Mouse (Mus musculus) midbrain, embryonic 15.5 days (tissue): ENCODE data around the gene Nup43. TPM values are rescaled to one million over a fixed set of nuclear protein-coding genes. Genes with fewer than 3 reads are reported as not detected.
"Not testable (repeated sequence)": the region's sequence is repeated elsewhere in the genome, so short reads cannot be mapped to it uniquely, and the experiment has no call there.

Experiments used
- ATAC-seq: fragments of 200-750 bp; cut with Nextera tagmentation; replicated peaks from 2 replicates; pipeline ENCODE4 v1.8.0; 2017; ENCODE audit warnings: moderate TSS enrichment
- H3K27ac ChIP-seq: fragments of 300-500 bp; sonication (generic); 2 replicates; pipeline ENCODE4 v1.5.1; 2015; ENCODE audit warnings: mild to moderate bottlenecking, inconsistent platforms
- H3K27me3 ChIP-seq: fragments of 300-500 bp; sonication (generic); replicated peaks from 2 replicates; pipeline ENCODE4 v1.6.1; 2015; ENCODE audit warnings: inconsistent platforms
- H3K36me3 ChIP-seq: fragments of 300-500 bp; sonication (generic); replicated peaks from 2 replicates; pipeline ENCODE4 v1.6.1; 2015; ENCODE audit warnings: inconsistent platforms
- H3K4me1 ChIP-seq: fragments of 300-500 bp; sonication (generic); 2 replicates; pipeline ENCODE4 v1.6.1; 2015; ENCODE audit warnings: inconsistent platforms
- H3K4me2 ChIP-seq: fragments of 300-500 bp; sonication (generic); 2 replicates; pipeline ENCODE4 v1.6.1; 2015; ENCODE audit warnings: inconsistent platforms, mild to moderate bottlenecking, moderate library complexity
- H3K4me3 ChIP-seq: fragments of 300-500 bp; sonication (generic); 2 replicates; pipeline ENCODE4 v1.5.1; 2015; ENCODE audit warnings: mild to moderate bottlenecking, inconsistent platforms
- H3K9ac ChIP-seq: fragments of 300-500 bp; sonication (generic); 2 replicates; pipeline ENCODE4 v1.6.1; 2015; ENCODE audit warnings: mild to moderate bottlenecking, inconsistent platforms
- H3K9me3 ChIP-seq: fragments of 300-500 bp; sonication (generic); 2 replicates; pipeline ENCODE4 v1.6.1; 2016; ENCODE audit warnings: inconsistent platforms
- WGBS: fragments of 180-500 bp; shearing (Covaris S2); methylation state at CpG from one replicate; pipeline ENCODE4 v1.1.7; 2015; ENCODE audit warnings: mixed read lengths; 5-methylcytosine and 5-hydroxymethylcytosine counted together
- polyA plus RNA-seq: library from polyadenylated mRNA; unstranded; fragments of >200 nt; fragmentation: Nextera tagmentation; extraction: Ambion mirVana; gene quantifications from 2 replicates; pipeline ENCODE4 v1.2.1, GENCODE M21; 2015

Gene Nup43
- 32.9 and 35.0 TPM in 2 replicates for polyA plus RNA-seq

DNA sequence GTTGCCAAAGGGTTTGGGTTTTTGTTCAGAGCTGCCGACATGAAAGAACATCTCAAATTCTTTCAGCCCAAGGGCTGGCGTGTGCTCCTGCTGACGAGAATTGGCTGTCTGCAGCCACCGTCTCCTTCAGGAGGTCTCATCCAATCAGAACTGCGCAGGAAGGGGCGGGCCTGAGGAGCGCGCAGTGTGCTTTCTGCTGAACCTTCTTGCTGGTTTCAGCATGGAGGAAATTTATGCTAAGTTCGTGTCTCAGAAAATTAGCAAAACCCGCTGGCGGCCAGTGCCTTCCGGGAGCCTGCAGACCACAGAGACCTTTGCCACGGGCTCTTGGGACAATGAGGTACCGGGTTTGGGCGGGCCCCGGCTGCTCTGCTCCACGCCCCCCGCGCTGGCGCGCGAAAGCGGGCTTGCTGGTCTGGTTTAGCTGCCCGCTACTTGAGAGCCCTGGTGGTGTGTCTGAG is at the start of gene Nup43:
Gene Nup43, plus strand, starts transcription at position 162 of the 461 bp plus-strand sequence.
- Histone ChIP-seq H3K9me3 (no peaks in the 10 kb centered on the region), H3K4me3 (peak within 1 kb of the TSS; percentile 83), H3K27me3 (no peaks in the 10 kb centered on the region), H3K9ac (peak within 1 kb of the TSS; percentile 62), H3K4me2 (peak within 1 kb of the TSS; percentile 63), H3K27ac (peak within 1 kb of the TSS; percentile 73), H3K4me1 (peaks cover 17% of the 10 kb centered on the region), H3K36me3 (peaks cover 7% of the 10 kb centered on the region; the same call in 1 of the 2 replicates)
- WGBS, result 1% methylated on average over 24 of the region's 24 CpGs
- ATAC-seq, result peak; percentile 89

GRCm38 (mm10) chr10:7617556-7617955 is 49.7 kb upstream of the Nup43 start:
- not testable (repeated sequence) for ATAC-seq, H3K27ac ChIP-seq, H3K4me3 ChIP-seq, H3K9me3 ChIP-seq, H3K27me3 ChIP-seq, H3K36me3 ChIP-seq, H3K9ac ChIP-seq, H3K4me1 ChIP-seq, H3K4me2 ChIP-seq
- 29% methylated on average over 3 of the region's 3 CpGs for WGBS

DNA sequence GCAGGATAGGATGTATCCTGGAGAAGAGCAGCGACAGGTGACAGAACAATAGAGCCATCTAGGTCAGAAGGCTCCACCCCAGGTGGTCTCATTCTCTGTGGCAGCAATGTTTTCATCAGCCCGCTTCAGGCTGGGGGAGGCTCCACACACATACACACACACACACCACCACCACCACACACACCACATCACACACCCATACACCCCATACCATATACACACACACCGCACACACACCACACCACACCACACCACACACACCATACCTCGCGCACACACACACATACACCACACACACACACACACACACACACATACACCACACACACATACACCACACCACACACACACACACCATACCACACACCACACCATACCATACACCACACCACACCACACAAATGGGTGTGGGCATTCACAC is 47.5 kb upstream of the Nup43 start:
- Histone ChIP-seq H3K27me3 (no peaks in the 10 kb centered on the region), H3K4me1 (no peaks in the 10 kb centered on the region), H3K9ac (no peak overlapping the region), H3K27ac (no peak overlapping the region), H3K9me3 (peaks cover under 1% of the 10 kb centered on the region), H3K4me2 (no peak overlapping the region), H3K36me3 (peaks cover 2% of the 10 kb centered on the region; the same call in 1 of the 2 replicates), H3K4me3 (no peak overlapping the region)
- WGBS, result 66% methylated on average over 3 of the region's 5 CpGs
- peak; percentile 58; the same call in 1 of the 2 replicates for ATAC-seq

GRCm38 (mm10) chr10:7620723-7621122 is 46.6 kb upstream of the Nup43 start:
- H3K36me3 ChIP-seq, result no peaks in the 10 kb centered on the region; the same call in 1 of the 2 replicates

GRCm38 (mm10) chr10:7622378-7622777 is 44.9 kb upstream of the Nup43 start:
- H3K27me3 ChIP-seq, result no peaks in the 10 kb centered on the region
- H3K36me3 ChIP-seq, result no peaks in the 10 kb centered on the region; the same call in 1 of the 2 replicates
- no peak for ATAC-seq
- 96% methylated on average over 3 of the region's 3 CpGs for WGBS
- no peaks in the 10 kb centered on the region for H3K4me1 ChIP-seq
- no peaks in the 10 kb centered on the region for H3K9me3 ChIP-seq
- H3K4me2 ChIP-seq, result no peak overlapping the region
- no peak overlapping the region for H3K9ac ChIP-seq
- no peak overlapping the region for H3K4me3 ChIP-seq
- H3K27ac ChIP-seq, result no peak overlapping the region

More at GRCm38 (mm10) chr10:7620723-7621122, 46.6 kb upstream of the Nup43 start:
- Histone ChIP-seq H3K27me3 (no peaks in the 10 kb centered on the region), H3K27ac (no peak overlapping the region), H3K4me3 (no peak overlapping the region), H3K9ac (no peak overlapping the region), H3K9me3 (no peaks in the 10 kb centered on the region), H3K4me2 (no peak overlapping the region), H3K4me1 (no peaks in the 10 kb centered on the region)
- ATAC-seq, result no peak
- WGBS, result 70% methylated on average over 5 of the region's 5 CpGs

DNA sequence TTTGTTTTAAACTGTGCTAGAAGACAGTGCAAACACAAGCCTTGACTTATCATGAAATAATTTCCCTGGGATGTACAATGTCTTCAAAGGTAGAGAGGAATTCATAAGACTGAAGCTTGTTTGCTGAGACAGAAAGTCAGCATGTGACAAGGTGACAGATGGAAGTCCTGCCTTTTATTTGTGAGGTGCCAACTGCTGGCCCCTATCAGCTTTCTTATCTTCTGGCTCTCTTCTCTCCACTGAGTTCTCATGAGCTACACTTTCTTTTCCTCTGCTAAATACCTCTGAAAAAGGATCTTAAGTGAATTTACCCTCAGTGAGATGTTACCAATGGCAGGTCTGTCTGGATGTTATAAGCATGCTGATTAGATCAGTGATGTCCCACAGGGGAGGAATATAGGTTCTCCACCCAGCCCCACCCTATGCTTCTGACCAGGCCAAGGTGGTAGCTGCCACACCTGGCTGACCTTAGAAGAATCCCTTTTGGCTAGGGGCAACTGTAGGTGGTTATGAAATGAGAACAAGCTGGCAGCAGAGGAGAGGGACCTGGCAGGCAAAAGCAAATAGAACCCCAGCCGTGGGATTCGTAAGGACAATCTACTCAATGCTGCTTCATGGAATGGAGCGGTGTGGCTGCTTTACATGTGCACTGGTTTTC is 43.3 kb upstream of the Nup43 start:
- Histone ChIP-seq H3K9ac (no peak overlapping the region), H3K36me3 (peaks cover 8% of the 10 kb centered on the region; the same call in 1 of the 2 replicates), H3K9me3 (no peaks in the 10 kb centered on the region), H3K27ac (no peak overlapping the region), H3K4me3 (no peak overlapping the region), H3K27me3 (no peaks in the 10 kb centered on the region), H3K4me1 (no peaks in the 10 kb centered on the region), H3K4me2 (no peak overlapping the region)
- ATAC-seq, result no peak
- WGBS, result 96% methylated on average over 3 of the region's 3 CpGs

- Histone ChIP-seq H3K4me3 (no peak overlapping the region), H3K9me3 (no peaks in the 10 kb centered on the region), H3K4me2 (no peak overlapping the region), H3K27ac (no peak overlapping the region), H3K9ac (no peak overlapping the region), H3K36me3 (peaks cover 14% of the 10 kb centered on the region), H3K27me3 (no peaks in the 10 kb centered on the region), H3K4me1 (no peaks in the 10 kb centered on the region)
- ATAC-seq, result no peak
- WGBS, result 96% methylated on average over 4 of the region's 4 CpGs
Observed at GRCm38 (mm10) chr10:7629092-7629491, 38.2 kb upstream of the Nup43 start.

DNA sequence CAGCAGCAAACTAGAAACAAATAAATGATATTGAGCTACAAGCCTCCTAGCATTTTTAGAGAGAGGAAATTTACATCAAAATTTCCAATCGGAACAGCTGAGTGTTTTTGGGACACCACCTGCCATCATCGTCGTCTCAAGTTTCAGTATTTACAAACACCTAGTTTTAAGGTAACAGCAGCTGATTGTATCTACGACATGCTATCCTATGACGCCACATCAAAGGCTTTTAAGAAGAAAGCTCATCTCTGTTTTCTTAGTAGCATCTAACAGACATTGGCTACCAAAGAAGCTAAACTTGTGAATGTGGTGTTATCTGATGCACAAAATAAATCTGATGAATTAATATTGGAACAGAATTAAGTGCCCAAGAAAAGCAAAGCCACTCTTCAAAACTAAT is 37.0 kb upstream of the Nup43 start:
- H3K9me3 ChIP-seq, result no peaks in the 10 kb centered on the region
- no peaks in the 10 kb centered on the region for H3K27me3 ChIP-seq
- H3K27ac ChIP-seq, result no peak overlapping the region
- 92% methylated on average over 5 of the region's 5 CpGs for WGBS
- no peak for ATAC-seq
- H3K4me3 ChIP-seq, result no peak overlapping the region
- H3K4me2 ChIP-seq, result no peak overlapping the region
- H3K36me3 ChIP-seq, result peaks cover 14% of the 10 kb centered on the region
- no peaks in the 10 kb centered on the region for H3K4me1 ChIP-seq
- H3K9ac ChIP-seq, result no peak overlapping the region

GRCm38 (mm10) chr10:7630951-7631720 is 36.2 kb upstream of the Nup43 start:
- 72% methylated on average over 16 of the region's 16 CpGs for WGBS
- peaks cover 14% of the 10 kb centered on the region for H3K36me3 ChIP-seq
- H3K9me3 ChIP-seq, result no peaks in the 10 kb centered on the region

GRCm38 (mm10) chr10:7640366-7640765 is 26.9 kb upstream of the Nup43 start:
- H3K4me2 ChIP-seq, result no peak overlapping the region
- no peaks in the 10 kb centered on the region for H3K9me3 ChIP-seq
- no peaks in the 10 kb centered on the region for H3K27me3 ChIP-seq
- no peaks in the 10 kb centered on the region for H3K4me1 ChIP-seq
- H3K27ac ChIP-seq, result no peak overlapping the region
- H3K9ac ChIP-seq, result no peak overlapping the region
- H3K36me3 ChIP-seq, result peaks cover 41% of the 10 kb centered on the region
- H3K4me3 ChIP-seq, result no peak overlapping the region
- no peak for ATAC-seq
- 94% methylated on average over 12 of the region's 12 CpGs for WGBS

More at GRCm38 (mm10) chr10:7630951-7631720, 36.2 kb upstream of the Nup43 start:
- no peak for ATAC-seq
- Histone ChIP-seq H3K4me3 (no peak overlapping the region), H3K27ac (no peak overlapping the region), H3K9ac (no peak overlapping the region), H3K4me2 (no peak overlapping the region), H3K4me1 (no peaks in the 10 kb centered on the region), H3K27me3 (no peaks in the 10 kb centered on the region)

GRCm38 (mm10) chr10:7645911-7646310 is 21.4 kb upstream of the Nup43 start:
- H3K9ac ChIP-seq, result no peak overlapping the region
- H3K9me3 ChIP-seq, result no peaks in the 10 kb centered on the region
- WGBS, result 90% methylated on average over 2 of the region's 2 CpGs
- no peaks in the 10 kb centered on the region for H3K27me3 ChIP-seq
- no peak for ATAC-seq
- peaks cover 33% of the 10 kb centered on the region for H3K36me3 ChIP-seq
- no peaks in the 10 kb centered on the region for H3K4me1 ChIP-seq
- H3K27ac ChIP-seq, result no peak overlapping the region
- no peak overlapping the region for H3K4me3 ChIP-seq
- no peak overlapping the region for H3K4me2 ChIP-seq

GRCm38 (mm10) chr10:7649059-7649458 is 18.2 kb upstream of the Nup43 start:
- Histone ChIP-seq H3K9me3 (no peaks in the 10 kb centered on the region), H3K4me3 (no peak overlapping the region), H3K36me3 (peaks cover 22% of the 10 kb centered on the region), H3K4me2 (no peak overlapping the region), H3K27ac (no peak overlapping the region), H3K27me3 (no peaks in the 10 kb centered on the region), H3K4me1 (no peaks in the 10 kb centered on the region), H3K9ac (no peak overlapping the region)
- ATAC-seq, result no peak
- WGBS, result 89% methylated on average over 4 of the region's 4 CpGs
